Mouse (Mus musculus): Measurements from ENCODE around the gene 2010111I01Rik. TPM values are rescaled to one million over a fixed set of nuclear protein-coding genes. Genes with fewer than 3 reads are reported as not detected.

The 2010111I01Rik gene
- total and polyA plus RNA-seq, 2 experiments from 2014 or later = 107 to 149 TPM

GRCm38 (mm10) chr13:63317681-63318104 lies 353.0 kb downstream of the 2010111I01Rik start:
- Histone ChIP-seq H3K27ac (ENCODE audit: low read depth) (no peak overlapping the region), H3K4me1 (ENCODE audit: control insufficient read depth, insufficient read depth) (peaks cover 21% of the 10 kb centered on the region), H3K4me3 (ENCODE audit: low read depth, low read length) (no peak overlapping the region), H3K9ac (replicated peaks; ENCODE audit: low read depth, low read length) (no peak overlapping the region), H3K9me3 (replicated peaks; ENCODE audit: control insufficient read depth, low read length) (no peaks in the 10 kb centered on the region), H3K4me2 (ENCODE audit: low read depth, low read length) (no peak overlapping the region), H3K27me3 (ENCODE audit: control insufficient read depth, insufficient read depth, low read length) (no peaks in the 10 kb centered on the region), H3K36me3 (replicated peaks; ENCODE audit: control insufficient read depth, insufficient read depth, low read length) (0 out of 2 replicates have a peak, but pooled peaks cover 5% of the 10 kb centered on the region)
- 55% methylated on average over 7 of the region's 7 CpGs for WGBS
- no peak for ATAC-seq (ENCODE audit: insufficient read depth, low read depth)
- DNase-seq (ENCODE audit: low spot score) = no peak
- no peak for TF ChIP-seq CTCF (IDR thresholded peaks at IDR 0.05; ENCODE audit: low read depth)
- TF ChIP-seq EP300 (IDR thresholded peaks at IDR 0.05; ENCODE audit: low read depth) = no peak

DNA sequence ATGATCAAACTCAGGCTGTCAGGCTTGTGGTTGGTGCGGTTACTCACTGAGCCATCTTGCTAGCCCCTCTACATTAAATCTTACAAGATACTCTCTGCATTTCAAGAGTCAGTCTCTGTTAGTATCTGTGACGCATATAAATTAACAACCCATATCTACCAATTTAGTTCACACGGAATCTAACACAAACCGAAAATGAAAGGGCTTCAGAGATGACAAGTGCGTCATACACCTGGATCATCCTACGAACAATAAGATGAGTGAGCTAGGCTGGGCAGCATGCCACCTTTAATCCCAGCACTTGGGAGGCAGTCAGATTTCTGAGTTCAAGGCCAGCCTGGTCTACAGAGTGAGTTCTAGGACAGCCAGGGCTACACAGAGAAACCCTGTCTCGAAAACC lies 355.1 kb downstream of the 2010111I01Rik start:
- TF ChIP-seq CTCF (IDR thresholded peaks at IDR 0.05; ENCODE audit: low read depth) = no peak
- TF ChIP-seq EP300 (IDR thresholded peaks at IDR 0.05; ENCODE audit: low read depth) = no peak
- Histone ChIP-seq H3K4me3 (ENCODE audit: low read depth, low read length) (no peak overlapping the region), H3K36me3 (replicated peaks; ENCODE audit: control insufficient read depth, insufficient read depth, low read length) (0 out of 2 replicates have a peak, but pooled peaks cover 5% of the 10 kb centered on the region), H3K27ac (ENCODE audit: low read depth) (no peak overlapping the region), H3K27me3 (ENCODE audit: control insufficient read depth, insufficient read depth, low read length) (no peaks in the 10 kb centered on the region), H3K9me3 (replicated peaks; ENCODE audit: control insufficient read depth, low read length) (no peaks in the 10 kb centered on the region), H3K9ac (replicated peaks; ENCODE audit: low read depth, low read length) (no peak overlapping the region), H3K4me1 (ENCODE audit: control insufficient read depth, insufficient read depth) (peaks cover 4% of the 10 kb centered on the region; the same call in 1 of the 2 replicates), H3K4me2 (ENCODE audit: low read depth, low read length) (no peak overlapping the region)
- no peak for DNase-seq (ENCODE audit: low spot score)
- WGBS = 94% methylated on average over 7 of the region's 7 CpGs
- ATAC-seq (ENCODE audit: insufficient read depth, low read depth) = no peak

DNA sequence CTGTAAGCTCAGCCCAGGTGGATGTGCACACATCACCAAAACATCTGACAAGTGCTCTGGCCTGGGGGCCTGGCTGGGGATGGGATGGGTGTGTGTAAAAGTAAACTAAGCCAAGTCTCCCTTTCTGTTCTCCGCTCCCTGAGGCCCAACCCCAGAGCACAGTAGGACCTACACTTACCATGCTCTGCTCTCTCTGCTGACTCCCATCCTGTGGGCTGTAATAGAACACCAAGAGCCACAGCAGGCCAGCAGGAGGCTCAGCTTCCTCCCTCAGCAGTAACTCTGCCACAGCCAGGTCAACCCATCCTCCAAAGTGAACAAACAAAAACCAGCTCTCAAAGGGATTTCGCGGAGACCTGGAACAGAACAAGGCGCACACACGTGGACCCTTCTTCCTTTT lies 357.0 kb downstream of the 2010111I01Rik start:
- no peak for ATAC-seq (ENCODE audit: insufficient read depth, low read depth)
- no peaks in the 10 kb centered on the region for H3K4me1 ChIP-seq (ENCODE audit: control insufficient read depth, insufficient read depth)
- no peaks in the 10 kb centered on the region for H3K9me3 ChIP-seq (replicated peaks; ENCODE audit: control insufficient read depth, low read length)
- DNase-seq (ENCODE audit: low spot score) = no peak
- H3K9ac ChIP-seq (replicated peaks; ENCODE audit: low read depth, low read length) = no peak overlapping the region
- TF ChIP-seq EP300 (IDR thresholded peaks at IDR 0.05; ENCODE audit: low read depth) (no peak), CTCF (IDR thresholded peaks at IDR 0.05; ENCODE audit: low read depth) (no peak)
- WGBS = 84% methylated on average over 5 of the region's 5 CpGs
- H3K27ac ChIP-seq (ENCODE audit: low read depth) = no peak overlapping the region
- no peak overlapping the region for H3K4me3 ChIP-seq (ENCODE audit: low read depth, low read length)
- H3K4me2 ChIP-seq (ENCODE audit: low read depth, low read length) = no peak overlapping the region
- no peaks in the 10 kb centered on the region for H3K27me3 ChIP-seq (ENCODE audit: control insufficient read depth, insufficient read depth, low read length)
- 0 out of 2 replicates have a peak, but pooled peaks cover 5% of the 10 kb centered on the region for H3K36me3 ChIP-seq (replicated peaks; ENCODE audit: control insufficient read depth, insufficient read depth, low read length)

DNA sequence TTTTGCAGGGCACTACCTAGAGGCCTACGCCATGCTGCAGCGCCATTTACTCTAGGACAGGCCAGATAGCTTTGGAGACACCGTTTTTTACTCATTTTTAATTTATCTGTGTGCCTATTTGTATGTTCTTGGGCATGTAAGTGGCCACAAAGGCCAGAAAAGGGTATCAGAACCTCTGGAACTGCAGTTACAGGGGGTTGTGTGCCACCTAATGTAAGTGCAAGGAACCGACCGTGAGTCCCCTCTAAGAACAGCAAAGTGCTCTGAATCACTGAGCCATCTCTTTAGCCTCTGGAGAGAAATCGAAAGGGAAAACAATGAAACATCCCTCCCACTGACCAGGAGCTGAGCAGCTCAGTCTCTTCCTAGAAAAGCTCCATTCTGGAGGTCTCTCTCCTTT lies 358.1 kb downstream of the 2010111I01Rik start:
- H3K4me1 ChIP-seq (ENCODE audit: control insufficient read depth, insufficient read depth) = no peaks in the 10 kb centered on the region
- peak overlapping the region; percentile 5; the same call in 1 of the 2 replicates for H3K27ac ChIP-seq (ENCODE audit: low read depth)
- no peak overlapping the region for H3K9ac ChIP-seq (replicated peaks; ENCODE audit: low read depth, low read length)
- ATAC-seq (ENCODE audit: insufficient read depth, low read depth) (no peak), DNase-seq (ENCODE audit: low spot score) (no peak)
- H3K36me3 ChIP-seq (replicated peaks; ENCODE audit: control insufficient read depth, insufficient read depth, low read length) = no peaks in the 10 kb centered on the region
- TF ChIP-seq CTCF (IDR thresholded peaks at IDR 0.05; ENCODE audit: low read depth) = no peak
- no peak for TF ChIP-seq EP300 (IDR thresholded peaks at IDR 0.05; ENCODE audit: low read depth)
- no peaks in the 10 kb centered on the region for H3K9me3 ChIP-seq (replicated peaks; ENCODE audit: control insufficient read depth, low read length)
- H3K4me3 ChIP-seq (ENCODE audit: low read depth, low read length) = no peak overlapping the region
- H3K4me2 ChIP-seq (ENCODE audit: low read depth, low read length) = no peak overlapping the region
- 79% methylated on average over 6 of the region's 6 CpGs for WGBS
- H3K27me3 ChIP-seq (ENCODE audit: control insufficient read depth, insufficient read depth, low read length) = no peaks in the 10 kb centered on the region

- ATAC-seq (ENCODE audit: insufficient read depth, low read depth) = 0 out of 2 replicates have a peak, but pooled peaks have one; percentile 18
- Histone ChIP-seq H3K4me1 (ENCODE audit: control insufficient read depth, insufficient read depth) (no peaks in the 10 kb centered on the region), H3K27me3 (ENCODE audit: control insufficient read depth, insufficient read depth, low read length) (no peaks in the 10 kb centered on the region), H3K4me2 (ENCODE audit: low read depth, low read length) (no peak overlapping the region), H3K9ac (replicated peaks; ENCODE audit: low read depth, low read length) (no peak overlapping the region), H3K9me3 (replicated peaks; ENCODE audit: control insufficient read depth, low read length) (no peaks in the 10 kb centered on the region), H3K36me3 (replicated peaks; ENCODE audit: control insufficient read depth, insufficient read depth, low read length) (no peaks in the 10 kb centered on the region), H3K27ac (ENCODE audit: low read depth) (peak overlapping the region; percentile 63; the same call in 1 of the 2 replicates), H3K4me3 (ENCODE audit: low read depth, low read length) (no peak overlapping the region)
- no peak for TF ChIP-seq CTCF (IDR thresholded peaks at IDR 0.05; ENCODE audit: low read depth)
- no peak for TF ChIP-seq EP300 (IDR thresholded peaks at IDR 0.05; ENCODE audit: low read depth)
- DNase-seq (ENCODE audit: low spot score) = no peak
- 56% methylated on average over 9 of the region's 9 CpGs for WGBS
Measured at GRCm38 (mm10) chr13:63323286-63324075, 358.8 kb downstream of the 2010111I01Rik start.

Data from heart, postnatal 0 days (tissue).